Mouse (Mus musculus) olfactory bulb, adult 2 months (tissue): ENCODE results near the gene Rnf220.

Source experiments
- CTCF ChIP-seq: fragments of 200-500 bp; IDR thresholded peaks from 2 replicates; pipeline ENCODE4 v1.5.1; 2012; ENCODE audit warnings: low read depth, mild to moderate bottlenecking, low read length, moderate library complexity; ENCODE audit not compliant: insufficient read depth
- POLR2A ChIP-seq: fragments of 200-500 bp; IDR thresholded peaks from 2 replicates; pipeline ENCODE4 v1.6.1; 2012; ENCODE audit warnings: mild to moderate bottlenecking, low read depth, low read length, moderate library complexity; ENCODE audit not compliant: insufficient read depth

DNA sequence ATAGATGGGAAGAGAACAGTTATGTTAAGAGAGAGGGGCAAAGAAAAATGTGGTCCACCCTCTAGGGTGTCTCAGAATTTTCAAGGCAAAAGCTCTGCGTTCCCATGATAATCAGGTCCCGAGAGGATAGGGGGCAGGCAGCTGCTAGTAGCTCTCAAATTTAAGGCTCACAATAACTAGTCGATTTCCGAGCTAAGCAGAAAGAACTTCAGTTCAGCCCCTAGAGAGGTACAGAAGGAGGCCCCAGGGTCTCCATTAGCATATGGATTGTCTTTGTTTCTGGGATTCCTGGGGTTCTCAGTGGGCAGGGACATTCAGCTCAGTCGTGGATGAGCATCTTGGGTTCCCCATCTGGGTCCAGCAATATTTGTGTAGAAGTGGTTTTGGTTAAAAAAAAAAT lies 134.8 kb downstream of the Rnf220 start:
- TF ChIP-seq CTCF: no peak
- TF ChIP-seq POLR2A: no peak
